Mouse (Mus musculus) gastrocnemius, postnatal 25 days (tissue): ENCODE data around the gene Lrrc15. TPM values are rescaled to one million over a fixed set of nuclear protein-coding genes. Genes with fewer than 3 reads are reported as not detected.

Source experiments
- DNase-seq: peaks from one replicate; pipeline ENCODE4 v3.0.0; 2022
- long read RNA-seq, 2 experiments: library from polyadenylated mRNA; stranded (forward); transcript quantifications; one replicate each; pipeline ENCODE4 v2.0.0; 2021
- total RNA-seq, 2 experiments: library from RNA; stranded (reverse); gene quantifications; 1 replicate in 1 of 2; 2 replicates in 1 of 2; pipeline ENCODE4 v1.2.3; 2021

Lrrc15 gene
- under 1 TPM; 0.10 to 0.16 TPM for total RNA-seq
- long read RNA-seq, experiment 1, result 0 reads
- long read RNA-seq, experiment 2, partial matches to known transcripts, result 0 of 1 reads
- long read RNA-seq, experiment 2, other reads (novel, unspliced or antisense), result 1 of 1 reads

DNA sequence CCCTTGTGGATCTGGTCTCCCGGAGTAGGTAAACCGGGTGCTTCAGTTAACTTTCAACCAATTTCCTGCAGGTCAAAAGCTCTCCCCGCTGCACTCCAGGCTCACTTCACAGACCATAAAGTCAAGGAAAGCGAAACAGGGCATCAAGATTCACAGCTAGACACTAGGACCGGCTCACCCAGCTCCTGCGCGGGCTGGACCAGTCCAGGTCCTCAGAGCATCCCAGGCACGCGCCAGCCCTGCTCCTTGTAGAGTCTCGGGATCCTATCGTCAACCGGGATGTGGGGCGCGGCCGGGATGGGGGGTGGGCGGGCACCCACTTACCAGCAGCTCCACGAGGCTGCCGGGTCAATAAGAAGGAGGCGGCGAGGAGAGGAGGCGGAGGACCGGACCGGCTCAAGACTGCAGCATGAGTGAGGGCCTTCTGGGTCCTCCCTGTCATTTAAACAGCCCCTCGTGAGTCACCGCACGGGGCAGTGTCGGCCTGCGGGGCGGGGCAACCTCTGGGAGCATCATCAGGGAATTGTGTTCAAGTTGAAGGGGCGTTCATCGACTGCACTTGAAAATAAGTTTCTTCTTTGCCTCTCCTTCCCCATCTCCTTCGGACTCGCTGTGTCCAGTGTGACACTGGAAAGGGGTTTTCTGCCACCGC, at the start of gene Lrrc15:
TSS of gene Lrrc15 (minus strand) at position 413 of the 652 bp plus-strand sequence.
- DNase-seq, result no peak

DNA sequence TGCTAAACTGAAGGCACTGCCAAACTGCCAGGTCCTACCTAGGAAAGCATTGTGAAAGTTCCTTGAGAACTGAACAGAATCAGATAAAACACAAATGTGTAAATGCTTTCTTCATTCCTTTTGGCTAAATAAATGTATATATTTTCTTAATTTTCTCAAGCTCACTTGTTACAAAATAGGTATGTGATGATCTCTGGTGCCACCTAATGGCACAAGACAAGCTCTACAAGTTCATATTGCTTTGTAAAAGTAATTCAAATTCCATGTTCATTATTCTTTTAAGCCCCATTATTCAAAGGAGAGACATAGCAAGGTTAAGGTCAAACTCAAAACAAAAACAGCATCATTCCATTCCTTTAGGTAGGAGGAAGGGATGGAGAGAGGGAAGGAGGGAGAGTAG, 31.2 kb upstream of the Lrrc15 start:
- no peak for DNase-seq

DNA sequence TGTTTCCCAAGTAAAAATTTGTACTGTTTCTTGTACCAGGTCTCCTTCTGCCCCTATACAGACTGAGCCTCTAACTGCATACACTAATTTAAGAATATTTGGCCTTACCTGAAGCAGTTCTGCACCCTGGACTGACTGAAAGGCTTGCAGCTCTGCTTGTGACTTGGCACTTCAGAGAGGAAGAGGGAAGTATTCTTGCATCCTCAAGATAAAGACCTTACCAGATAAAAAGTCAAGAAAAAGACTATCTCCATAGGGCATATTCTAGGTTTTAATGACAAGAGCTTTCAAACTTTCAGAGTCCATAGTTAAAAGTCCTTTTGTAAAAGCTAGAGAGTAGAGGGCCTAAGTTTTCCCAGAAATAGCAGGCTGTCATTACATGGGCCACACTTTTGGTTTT, 27.6 kb upstream of the Lrrc15 start, which contains the start of gene Gp5:
TSS of gene Gp5 (minus strand) at position 133 of the 400 bp plus-strand sequence.
- DNase-seq, result no peak

DNA sequence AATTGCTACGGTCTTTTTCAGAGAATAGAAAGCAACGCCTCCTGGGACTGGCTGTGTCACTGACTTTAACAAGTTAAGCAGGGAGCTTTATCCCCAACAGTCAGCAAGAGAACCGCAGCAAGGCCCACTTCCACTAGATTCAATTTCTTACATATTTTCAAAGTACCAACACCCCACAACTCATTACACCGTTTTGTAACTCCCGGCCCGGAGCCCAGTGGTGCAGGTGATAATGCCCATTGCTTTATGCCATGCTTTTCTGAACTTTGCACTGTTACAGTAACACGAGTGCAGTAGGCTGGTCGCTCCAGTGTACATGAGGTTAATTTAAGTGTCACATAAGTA, 27.1 kb upstream of the Lrrc15 start:
- no peak for DNase-seq

DNA sequence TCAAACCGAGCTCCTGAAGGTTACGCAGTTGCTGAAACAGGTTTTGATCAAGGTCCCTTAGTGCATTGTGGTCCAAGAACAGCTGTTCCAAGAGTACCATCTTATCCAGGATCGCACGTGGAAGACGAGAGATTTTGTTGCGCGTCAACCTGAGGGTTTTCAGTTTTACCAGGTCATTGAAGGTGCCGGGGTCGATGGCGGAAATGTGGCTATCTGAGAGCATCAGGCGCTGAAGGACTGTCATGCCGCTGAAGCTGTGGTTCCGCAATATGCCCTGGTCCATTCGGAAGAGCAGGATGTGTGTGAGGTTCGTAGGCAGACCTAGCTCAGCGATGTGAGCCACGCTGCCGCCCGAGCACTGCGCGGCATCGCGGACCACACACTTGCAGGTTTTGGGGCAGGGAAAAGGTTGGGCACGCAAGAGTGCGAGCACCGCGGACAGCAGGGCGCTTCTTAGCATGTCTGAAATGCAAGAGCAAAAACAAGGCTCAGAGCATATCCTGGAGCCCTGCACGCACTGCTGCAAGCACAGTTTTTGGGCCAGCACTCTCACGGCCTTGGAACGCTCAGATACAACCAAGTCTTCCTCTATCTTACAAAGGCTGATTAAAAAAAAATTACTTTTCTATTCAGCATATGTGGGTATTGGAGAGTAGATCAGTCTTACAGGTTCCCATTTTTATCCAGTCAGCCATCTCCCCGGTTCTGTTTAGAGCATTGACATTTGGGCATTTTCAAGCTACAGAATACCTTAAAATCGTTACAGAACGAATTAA, 26.5 kb upstream of the Lrrc15 start:
- DNase-seq, result no peak

DNA sequence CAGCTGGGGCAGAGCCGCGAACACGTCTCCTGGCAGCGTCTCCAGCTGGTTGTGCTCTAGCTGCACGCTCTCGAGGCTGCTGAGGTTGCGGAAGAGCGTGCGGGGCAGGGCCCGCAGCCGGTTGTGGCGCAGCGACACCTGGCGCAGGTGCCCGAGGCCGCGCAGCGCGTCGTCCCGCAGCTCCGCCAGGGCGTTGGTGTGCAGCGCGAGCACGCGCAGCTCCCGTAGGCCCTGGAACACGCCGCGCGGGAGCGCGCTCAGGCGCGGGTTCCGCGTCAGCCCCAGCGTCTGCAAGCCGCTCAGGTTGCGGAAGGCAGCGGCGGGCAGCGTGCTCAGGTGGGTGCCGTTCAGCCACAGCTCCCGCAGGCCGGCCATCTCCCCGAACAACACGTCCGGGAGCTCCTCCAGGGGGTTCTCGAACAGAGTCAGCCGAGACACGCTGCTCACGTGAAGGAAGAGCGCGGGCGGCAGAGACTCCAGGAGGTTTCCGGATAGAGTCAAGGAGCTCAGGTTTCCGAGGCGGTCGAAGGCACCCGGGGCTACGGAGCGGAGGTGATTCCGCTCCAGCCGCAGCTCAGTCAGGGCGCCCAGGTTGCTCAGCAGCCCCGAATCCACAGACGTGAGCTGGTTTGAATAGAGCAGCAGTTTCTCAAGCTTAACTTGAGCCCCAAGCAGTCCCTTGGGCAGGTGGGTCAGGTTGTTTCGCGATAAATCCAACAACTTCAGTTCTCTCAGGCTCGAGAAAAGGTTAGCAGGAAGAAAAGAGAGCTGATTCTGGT, 25.7 kb upstream of the Lrrc15 start:
- no peak for DNase-seq

DNA sequence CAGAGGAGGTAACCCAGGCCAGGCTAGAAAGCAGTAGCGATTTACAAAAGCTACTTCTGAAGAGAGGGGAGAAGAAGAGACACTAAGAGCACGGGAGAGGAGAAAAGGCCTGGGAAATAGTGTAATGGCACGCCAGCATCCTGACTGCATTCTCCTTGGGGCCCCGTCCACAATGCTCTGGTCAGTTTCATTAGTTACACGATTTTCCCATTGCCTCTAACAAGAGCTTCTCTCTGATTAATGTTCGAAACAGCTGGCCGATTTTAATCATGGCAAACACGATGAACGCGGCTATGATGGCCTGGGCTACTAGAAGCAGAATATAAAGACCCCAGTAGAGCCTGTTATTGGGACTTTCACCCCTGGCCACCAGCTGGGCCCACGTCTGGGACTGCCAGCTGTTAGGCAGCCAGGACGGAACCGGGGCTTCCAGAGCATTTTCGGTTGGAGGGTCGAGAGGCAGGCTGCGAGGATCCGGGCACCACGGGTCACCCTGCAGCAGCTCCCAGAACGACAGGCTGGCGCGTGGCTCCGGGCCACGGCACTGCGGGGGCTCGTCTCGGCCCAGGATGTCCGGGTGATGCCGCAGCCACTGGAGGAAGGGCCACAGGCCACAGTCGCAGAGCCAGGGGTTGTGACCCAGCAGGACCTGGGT, 25.0 kb upstream of the Lrrc15 start:
- DNase-seq, result peak; percentile 19

DNA sequence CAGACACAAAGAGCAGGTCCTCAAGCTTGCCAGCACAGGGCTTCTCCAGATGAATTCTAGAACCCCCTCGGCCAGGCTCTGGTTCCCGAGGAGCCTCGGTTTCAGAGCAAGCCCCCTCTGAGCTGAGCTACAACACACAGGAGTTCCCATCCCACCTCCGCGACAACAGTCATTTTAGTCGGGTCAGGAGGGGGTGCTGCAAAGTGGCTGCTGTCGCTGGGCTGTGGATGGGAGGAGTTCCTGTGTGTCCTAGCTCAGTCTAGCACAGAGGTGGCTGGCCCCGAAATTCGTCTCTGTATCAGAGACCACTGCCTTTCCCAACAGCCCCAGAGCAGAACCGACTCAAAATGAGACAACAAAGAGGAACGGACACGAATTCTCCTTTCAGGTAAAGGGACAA, 24.2 kb upstream of the Lrrc15 start:
- no peak for DNase-seq

DNA sequence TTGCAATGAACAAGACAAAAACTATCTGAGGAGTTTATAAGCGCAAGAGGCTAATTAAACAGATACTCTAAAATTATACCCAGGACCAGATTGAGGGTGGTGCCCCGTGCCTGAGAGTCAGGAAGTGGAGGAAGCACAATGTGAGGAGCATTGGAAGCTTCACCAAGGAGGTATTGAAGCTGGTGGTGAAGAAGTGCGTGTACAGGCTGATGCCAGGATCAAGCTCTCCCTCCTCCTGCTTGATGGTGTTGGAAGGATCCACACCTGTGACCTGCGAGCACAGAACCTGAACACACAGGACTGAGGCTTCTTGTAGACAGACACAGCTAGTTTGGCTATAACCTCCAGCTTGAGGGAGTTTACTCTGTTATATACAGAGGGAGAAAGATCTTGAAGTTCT, 23.0 kb upstream of the Lrrc15 start:
- DNase-seq, result no peak

DNA sequence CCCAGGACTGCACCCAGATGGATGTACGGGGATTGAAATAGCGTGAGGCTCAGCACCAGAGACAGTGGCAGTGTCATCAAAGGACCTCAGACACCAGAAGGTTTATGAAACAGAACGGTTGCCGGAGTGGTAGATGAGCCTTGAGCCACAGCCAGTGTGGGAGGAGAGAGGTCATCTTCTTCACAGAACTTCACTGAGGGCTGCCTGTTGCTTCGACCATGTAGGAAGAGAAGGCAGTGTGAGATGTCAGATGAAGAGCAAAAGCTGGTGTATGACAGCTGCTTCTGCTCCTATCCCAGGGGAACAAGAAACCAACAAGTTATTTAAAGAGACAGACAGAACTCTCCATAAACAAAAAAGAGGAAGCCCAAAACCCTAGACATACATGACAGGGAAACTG, 21.2 kb upstream of the Lrrc15 start:
- no peak for DNase-seq

DNA sequence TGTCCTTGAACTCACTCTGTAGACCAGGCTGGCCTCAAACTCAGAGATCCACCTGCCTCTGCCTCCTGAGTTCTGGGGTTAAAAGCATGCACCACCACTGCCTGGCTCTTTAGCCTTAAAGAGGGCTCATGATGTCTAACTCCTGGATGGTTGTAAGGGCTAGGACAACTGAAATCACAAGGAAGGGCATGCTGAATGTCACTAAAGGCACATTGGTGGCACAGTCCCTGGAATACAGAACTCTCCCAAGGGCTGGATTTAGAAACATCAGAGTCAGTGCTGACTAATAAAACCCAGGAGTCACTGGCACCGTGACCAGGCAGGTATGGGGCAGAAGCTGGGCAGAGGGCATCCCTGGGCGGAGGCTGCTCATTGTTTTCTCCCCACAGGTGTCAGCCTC, 20.4 kb upstream of the Lrrc15 start:
- no peak for DNase-seq

DNA sequence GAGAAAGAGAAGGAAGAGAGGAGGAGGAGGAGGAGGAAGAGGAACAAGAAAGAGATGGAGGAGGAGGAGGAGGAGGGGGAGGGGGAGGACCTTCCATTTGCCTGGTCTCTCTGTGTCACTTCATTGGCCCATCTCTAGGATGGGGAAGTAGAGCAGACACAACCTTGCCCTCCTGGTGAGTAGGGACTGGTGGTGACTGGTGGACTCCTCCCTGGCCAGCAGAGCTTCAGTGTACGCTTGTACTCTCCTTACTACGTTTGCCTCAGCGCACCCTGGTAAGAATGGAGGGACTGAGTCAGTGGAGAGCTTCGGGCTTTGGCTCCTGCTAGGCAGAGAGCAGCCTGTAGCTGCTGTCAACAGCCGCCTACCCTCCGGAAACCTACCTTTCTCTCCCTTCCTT, 19.6 kb upstream of the Lrrc15 start:
- DNase-seq, result no peak

DNA sequence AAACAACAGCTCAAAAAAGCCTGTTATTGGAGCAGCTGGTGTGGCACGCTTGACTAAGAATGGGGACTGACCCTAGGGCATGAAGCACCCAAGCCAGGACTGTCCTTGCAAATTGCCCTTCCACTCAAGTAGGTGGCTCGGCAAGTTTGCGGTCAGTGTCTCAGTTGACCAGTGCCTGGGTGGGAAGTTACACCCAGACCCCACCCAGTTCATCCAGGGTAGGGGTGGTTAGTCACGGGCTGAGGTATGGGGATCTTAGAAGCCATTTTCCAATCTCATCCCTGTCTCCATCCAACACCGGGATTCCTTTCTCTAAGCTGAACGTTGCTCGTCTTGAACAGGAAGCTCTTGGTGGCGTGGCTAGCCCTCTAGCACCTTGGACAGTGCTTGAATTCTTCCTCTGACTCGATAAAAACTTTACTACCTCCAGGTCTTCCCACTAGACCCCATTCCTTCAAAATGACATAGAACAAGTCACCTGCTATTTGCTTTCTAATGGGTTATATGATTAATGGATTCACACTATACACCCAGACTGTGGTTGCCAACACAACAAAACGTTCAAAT, 16.7 kb upstream of the Lrrc15 start:
- DNase-seq, result no peak

DNA sequence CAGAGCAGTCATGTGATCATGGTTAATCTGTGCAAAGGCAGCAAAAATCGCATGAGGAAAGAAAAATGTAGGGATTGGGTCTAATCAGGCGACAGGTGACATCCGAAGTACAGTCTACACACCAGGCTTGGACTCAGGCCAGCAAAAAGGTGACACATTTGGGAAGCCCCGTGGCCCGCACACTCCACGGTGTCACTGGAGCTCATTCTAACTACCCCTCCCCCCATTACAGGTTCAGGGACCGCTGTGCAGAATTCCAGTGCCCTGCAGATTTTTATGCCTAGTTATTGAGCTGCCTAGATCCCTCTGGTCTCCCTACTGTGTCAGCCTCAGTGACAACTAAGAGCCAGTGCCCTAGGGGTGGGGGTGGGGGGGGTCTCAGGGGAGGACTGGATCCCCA, 14.4 kb upstream of the Lrrc15 start:
- no peak for DNase-seq

DNA sequence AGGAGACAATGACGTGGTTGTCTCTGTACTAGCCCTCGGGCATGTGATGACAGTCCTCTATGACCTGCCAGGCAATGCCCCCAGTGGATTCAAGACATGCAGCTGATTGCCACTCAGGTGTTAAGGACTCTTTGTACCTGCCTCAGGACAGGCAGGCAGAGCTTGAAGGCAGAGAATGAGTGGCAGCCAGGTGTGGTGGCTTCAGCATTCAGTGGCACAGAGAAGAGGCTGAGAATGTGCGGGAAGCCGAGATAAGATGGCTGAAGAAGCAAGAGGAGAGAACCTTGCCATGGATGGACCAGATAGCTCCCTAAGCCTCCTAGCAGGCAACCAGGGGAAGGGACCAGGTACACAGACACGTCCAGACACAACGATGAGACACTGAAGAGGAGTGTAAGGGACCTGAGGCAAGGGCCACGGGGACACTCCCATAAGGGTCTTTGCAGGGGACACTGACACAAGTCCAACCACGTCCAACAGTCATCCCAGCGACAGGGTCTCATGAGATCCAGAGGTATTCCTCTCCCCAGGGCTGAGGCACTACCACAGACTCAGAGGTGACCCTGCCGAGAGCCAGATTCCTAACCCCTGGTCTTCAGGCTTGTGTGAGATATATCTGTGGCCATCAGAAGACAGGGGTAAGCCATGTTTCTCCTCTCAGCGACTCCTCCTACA, 13.7 kb upstream of the Lrrc15 start:
- DNase-seq, result no peak

DNA sequence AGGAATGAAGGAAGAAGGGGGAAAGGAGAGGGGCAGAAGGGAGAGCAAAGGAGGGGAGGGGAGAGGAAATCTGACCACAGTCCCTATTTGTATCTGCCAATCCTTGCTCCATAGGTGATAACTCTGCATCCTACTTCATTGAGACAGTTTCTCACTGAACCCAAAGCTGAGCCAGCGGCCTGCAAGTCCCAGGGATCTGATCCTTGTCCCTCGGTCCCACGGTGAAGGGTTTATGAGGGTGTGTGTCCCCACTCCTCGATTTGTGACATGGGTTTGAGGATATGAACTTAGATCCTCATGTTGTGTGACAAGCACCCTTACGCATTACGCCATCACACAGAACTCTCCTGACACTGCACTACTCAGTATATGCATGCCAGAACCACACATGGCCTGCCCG, 12.1 kb upstream of the Lrrc15 start:
- DNase-seq, result no peak

DNA sequence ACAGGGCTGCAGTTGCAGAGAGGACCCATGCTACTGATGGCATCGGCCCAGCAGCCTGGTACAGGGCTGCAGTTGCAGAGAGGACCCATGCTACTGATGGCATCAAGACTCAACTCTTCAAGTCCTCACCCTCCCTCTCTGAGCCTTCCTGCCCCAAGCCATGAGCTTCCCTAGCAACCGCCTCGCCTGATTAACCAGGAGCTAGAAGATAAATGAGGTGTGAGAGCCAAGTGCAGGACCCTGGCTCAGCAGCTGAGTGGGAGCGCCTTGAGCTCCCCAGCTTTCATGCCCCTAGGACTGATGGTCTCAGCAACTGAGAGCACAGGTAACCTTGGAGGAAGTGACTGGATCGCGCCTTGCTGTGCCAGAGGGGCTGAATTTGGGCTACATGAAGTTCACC, 7.4 kb upstream of the Lrrc15 start:
- DNase-seq, result no peak

DNA sequence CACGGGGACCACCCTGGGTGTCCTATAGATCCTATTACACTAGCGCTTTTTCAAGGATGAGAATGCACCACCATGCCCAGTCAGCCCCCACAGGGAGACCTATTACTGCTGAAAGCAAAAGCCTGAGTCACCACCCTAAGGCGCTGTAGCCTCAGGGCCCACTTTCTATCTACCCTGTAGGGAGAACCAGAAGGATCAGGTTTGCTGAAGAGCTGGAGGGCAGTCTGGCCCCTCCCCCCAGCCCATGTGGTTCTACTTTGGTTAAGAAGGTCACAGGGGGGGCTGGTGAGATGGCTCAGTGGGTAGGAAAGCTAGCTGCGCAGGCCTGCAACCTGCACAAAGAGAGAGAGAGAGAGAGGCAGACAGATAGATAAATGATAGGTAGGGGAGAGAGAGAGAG, 2.6 kb upstream of the Lrrc15 start:
- DNase-seq, result no peak

DNA sequence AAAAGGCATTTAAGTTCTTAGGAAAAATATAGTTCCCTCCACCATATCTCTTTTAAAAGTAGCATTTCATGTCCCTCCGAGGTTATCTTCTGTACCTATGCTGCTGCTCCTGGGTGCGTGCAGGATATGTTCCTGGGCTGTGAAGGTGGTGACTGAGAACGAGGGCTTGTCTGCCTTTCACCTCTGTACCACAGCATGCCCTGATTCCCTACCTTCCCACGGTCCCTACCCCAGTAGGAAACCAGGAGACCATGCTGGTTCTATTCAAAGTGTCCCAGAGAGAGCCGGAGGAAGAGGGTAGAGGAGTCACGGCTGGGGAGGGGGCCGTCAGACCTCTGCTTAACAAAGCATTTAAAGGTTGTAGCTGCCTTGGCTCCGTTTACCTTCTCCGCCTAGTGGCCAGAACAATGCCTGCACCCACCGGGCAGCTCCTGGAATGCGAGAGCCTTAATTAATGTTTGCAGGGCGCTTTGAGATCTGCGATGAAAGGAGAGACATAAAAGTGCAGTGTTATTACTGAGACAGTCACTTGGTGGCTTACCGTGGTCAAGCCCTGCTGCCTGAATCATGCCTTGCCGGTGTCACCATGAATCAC, 784 bp upstream of the Lrrc15 start:
- DNase-seq, result no peak

DNA sequence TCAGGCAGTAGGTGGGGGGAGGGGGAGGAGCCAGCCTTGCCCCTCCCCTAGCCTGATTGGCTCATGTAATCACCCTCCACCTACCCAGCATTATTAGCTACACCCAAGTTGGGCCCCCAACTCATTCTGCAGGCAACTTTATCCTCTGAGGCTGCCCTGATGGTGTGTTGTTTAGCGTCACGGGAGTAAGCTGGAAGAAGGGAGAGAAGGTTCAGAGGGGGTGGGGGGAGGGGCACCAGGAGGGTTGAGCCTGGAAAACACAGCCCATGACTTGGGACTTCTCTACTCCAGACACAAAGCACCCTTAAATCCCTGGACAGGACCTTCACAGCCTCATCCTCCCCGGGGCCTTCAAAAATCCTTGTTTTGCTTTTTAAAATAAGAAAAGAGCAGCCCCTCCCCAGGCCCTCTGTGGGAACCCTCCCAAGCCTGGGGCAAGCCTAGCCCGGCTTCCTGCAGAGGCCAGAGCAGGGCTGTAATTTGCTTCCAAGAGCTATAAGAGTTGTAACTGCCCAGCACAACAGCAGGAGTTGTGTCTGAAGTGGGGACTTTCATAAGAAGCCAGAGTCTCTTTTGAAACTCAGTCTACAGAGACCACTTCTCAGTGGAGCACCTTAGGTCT, 2.3 kb downstream of the Lrrc15 start:
- DNase-seq, result no peak

DNA sequence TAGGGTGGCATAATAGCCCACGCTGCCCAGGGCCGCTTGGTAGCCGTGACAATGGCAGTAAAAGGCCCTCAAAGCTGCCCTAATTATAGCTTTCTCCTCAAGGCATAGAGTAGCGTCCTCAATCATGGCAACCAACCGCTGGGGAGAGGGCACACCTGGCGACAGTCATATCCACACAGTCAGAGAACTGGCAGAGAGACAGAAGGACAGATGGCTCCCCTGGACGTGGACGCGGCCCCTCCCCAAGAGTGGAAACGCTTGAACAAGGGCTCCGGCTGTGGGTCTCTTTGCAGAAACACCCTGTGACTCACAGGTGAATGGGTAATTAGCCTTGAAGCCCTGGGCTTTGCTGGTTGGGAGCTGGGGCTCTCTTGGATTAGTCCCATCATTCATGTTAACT, 4.7 kb downstream of the Lrrc15 start:
- no peak for DNase-seq
